Comparison of ENCODE assay signal across 8 mouse cellular contexts in genomic region chr13:23739069-23739921, GRCm38 (mm10). TPM values are rescaled to one million over a fixed set of nuclear protein-coding genes. Genes with fewer than 3 reads are reported as not detected.
A peak's percentile ranks its signal among the peaks of the same experiment; 100 is the strongest.
DNase-seq lines count a peak whose midpoint lies in the region; ATAC-seq and TF ChIP-seq lines count a peak whose summit lies in the region.

No protein-coding gene starts in this region.

- H3K27me3 ChIP-seq in hindbrain, embryonic 10.5 days (ENCODE audit: insufficient read depth, poor library complexity, severe bottlenecking): no peaks in the 10 kb centered on the region
- no peaks in the 10 kb centered on the region for H3K27me3 ChIP-seq in lung, embryonic 15.5 days
- H3K27me3 ChIP-seq in thymus, adult 2 months (ENCODE audit: control insufficient read depth, insufficient read depth, low read length): no peaks in the 10 kb centered on the region

- ATAC-seq in frontal cortex, adult (ENCODE audit: low TSS enrichment): peak; percentile 92
- peak; percentile 89 for ATAC-seq in lung, embryonic 15.5 days (ENCODE audit: borderline replicate concordance, extremely low read depth, low FRiP score, low TSS enrichment)

- no peak; the same call in 1 of the 2 replicates for TF ChIP-seq POLR2A in olfactory bulb, adult 2 months (IDR thresholded peaks at IDR 0.05; ENCODE audit: insufficient read depth, low read depth, low read length)
- peak; percentile 81 for TF ChIP-seq POLR2A in thymus, adult 2 months (IDR thresholded peaks at IDR 0.05; ENCODE audit: control insufficient read depth, extremely low read depth, insufficient read depth, low read length, poor library complexity)

- H3K4me2 ChIP-seq in lung, embryonic 15.5 days: peak overlapping the region; percentile 95

- peak overlapping the region; percentile 66 for H3K4me3 ChIP-seq in hindbrain, embryonic 10.5 days
- peak overlapping the region; percentile 64 for H3K4me3 ChIP-seq in lung, embryonic 15.5 days
- peak overlapping the region; percentile 51 for H3K4me3 ChIP-seq in olfactory bulb, adult 2 months (ENCODE audit: insufficient read depth, low read depth, low read length)
- peak overlapping the region; percentile 85 for H3K4me3 ChIP-seq in thymus, adult 2 months (ENCODE audit: control insufficient read depth, insufficient read depth, low read length)

- H3K27ac ChIP-seq in hindbrain, embryonic 10.5 days: peak overlapping the region; percentile 97
- peak overlapping the region; percentile 100 for H3K27ac ChIP-seq in lung, embryonic 15.5 days
- peak overlapping the region; percentile 66 for H3K27ac ChIP-seq in olfactory bulb, adult 2 months (ENCODE audit: insufficient read depth, low read depth, low read length)
- peak overlapping the region; percentile 99 for H3K27ac ChIP-seq in thymus, adult 2 months (ENCODE audit: control insufficient read depth, insufficient read depth, low read length)

- DNase-seq in MEL-GATA-1-ER (ENCODE audit: extremely low read depth, low read depth): peak; percentile 96
- peak; percentile 93 for DNase-seq in cerebellum, adult 9-10 months
- peak; percentile 90 for DNase-seq in hindbrain, embryonic 10.5 days (ENCODE audit: low spot score)
- peak; percentile 89 for DNase-seq in layer of hippocampus, adult 9-10 months (ENCODE audit: low spot score)
- DNase-seq in thymus, adult 2 months: peak; percentile 86

- WGBS in hindbrain, embryonic 10.5 days: under 1% methylated on average over 39 of the region's 39 CpGs
- WGBS in lung, embryonic 15.5 days: 2% methylated on average over 39 of the region's 39 CpGs
- WGBS in olfactory bulb, adult 2 months: under 1% methylated on average over 39 of the region's 39 CpGs
- WGBS in thymus, adult 2 months: under 1% methylated on average over 39 of the region's 39 CpGs

- peaks cover 32% of the 10 kb centered on the region for H3K4me1 ChIP-seq in hindbrain, embryonic 10.5 days (replicated peaks)
- peaks cover 10% of the 10 kb centered on the region; the same call in 1 of the 2 replicates for H3K4me1 ChIP-seq in lung, embryonic 15.5 days
- no peaks in the 10 kb centered on the region for H3K4me1 ChIP-seq in olfactory bulb, adult 2 months (ENCODE audit: control insufficient read depth, insufficient read depth, low read length)
- no peaks in the 10 kb centered on the region for H3K4me1 ChIP-seq in thymus, adult 2 months (replicated peaks; ENCODE audit: control insufficient read depth, insufficient read depth, low read length)

- H3K9ac ChIP-seq in lung, embryonic 15.5 days: peak overlapping the region; percentile 96

- no peak for TF ChIP-seq CTCF in olfactory bulb, adult 2 months (IDR thresholded peaks at IDR 0.05; ENCODE audit: insufficient read depth, low read depth, low read length)
- no peak for TF ChIP-seq CTCF in thymus, adult 2 months (IDR thresholded peaks at IDR 0.05; ENCODE audit: borderline replicate concordance, control insufficient read depth, extremely low read depth, insufficient read depth, low read length, poor library complexity)

- H3K9me3 ChIP-seq in hindbrain, embryonic 10.5 days: no peaks in the 10 kb centered on the region
- no peaks in the 10 kb centered on the region for H3K9me3 ChIP-seq in lung, embryonic 15.5 days

- no peaks in the 10 kb centered on the region for H3K36me3 ChIP-seq in hindbrain, embryonic 10.5 days
- no peaks in the 10 kb centered on the region for H3K36me3 ChIP-seq in lung, embryonic 15.5 days
- H3K36me3 ChIP-seq in thymus, adult 2 months (ENCODE audit: control insufficient read depth, insufficient read depth, low read length): no peaks in the 10 kb centered on the region

RNA-seq across cellular contexts. Expression of gene Hist1h1c, which starts 0.7 kb away (rescaled TPM):
- 10.6 and 12.6 TPM in 2 replicates for polyA plus RNA-seq in hindbrain, embryonic 10.5 days (2016; fragmentation: Nextera tagmentation; extraction: Ambion mirVana)
- polyA plus RNA-seq in lung, embryonic 15.5 days (2015; fragmentation: Nextera tagmentation; extraction: Ambion mirVana): 36.2 and 37.0 TPM in 2 replicates
- not detected in 2 replicates for polyA plus RNA-seq in olfactory bulb, adult 2 months (2012; ENCODE audit: insufficient read depth, insufficient read length, low replicate concordance, missing spikeins)
- 40.9 and 48.1 TPM in 2 replicates for polyA plus RNA-seq in thymus, adult 2 months (2012; rRNA removed)

RNA-seq across cellular contexts. Expression of gene Hist1h3c, which starts 6.1 kb away (rescaled TPM):
- 6.9 and 8.6 TPM in 2 replicates for polyA plus RNA-seq in hindbrain, embryonic 10.5 days (2016; fragmentation: Nextera tagmentation; extraction: Ambion mirVana)
- 12.0 and 13.7 TPM in 2 replicates for polyA plus RNA-seq in lung, embryonic 15.5 days (2015; fragmentation: Nextera tagmentation; extraction: Ambion mirVana)
- polyA plus RNA-seq in olfactory bulb, adult 2 months (2012; ENCODE audit: insufficient read depth, insufficient read length, low replicate concordance, missing spikeins): not detected in 2 replicates
- polyA plus RNA-seq in thymus, adult 2 months (2012; rRNA removed): 377 and 602 TPM in 2 replicates

RNA-seq across cellular contexts. Expression of gene Hist1h2bb, which starts 7.2 kb away (rescaled TPM):
- 1.8 and 2.4 TPM in 2 replicates for polyA plus RNA-seq in hindbrain, embryonic 10.5 days (2016; fragmentation: Nextera tagmentation; extraction: Ambion mirVana)
- 3.2 and 4.1 TPM in 2 replicates for polyA plus RNA-seq in lung, embryonic 15.5 days (2015; fragmentation: Nextera tagmentation; extraction: Ambion mirVana)
- not detected in 2 replicates for polyA plus RNA-seq in olfactory bulb, adult 2 months (2012; ENCODE audit: insufficient read depth, insufficient read length, low replicate concordance, missing spikeins)
- 160 and 224 TPM in 2 replicates for polyA plus RNA-seq in thymus, adult 2 months (2012; rRNA removed)

RNA-seq across cellular contexts. Expression of gene Hist1h2ab, which starts 11.6 kb away (rescaled TPM):
- 45.2 and 49.3 TPM in 2 replicates for polyA plus RNA-seq in hindbrain, embryonic 10.5 days (2016; fragmentation: Nextera tagmentation; extraction: Ambion mirVana)
- 74.3 and 83.5 TPM in 2 replicates for polyA plus RNA-seq in lung, embryonic 15.5 days (2015; fragmentation: Nextera tagmentation; extraction: Ambion mirVana)
- polyA plus RNA-seq in olfactory bulb, adult 2 months (2012; ENCODE audit: insufficient read depth, insufficient read length, low replicate concordance, missing spikeins): not detected in 2 replicates
- polyA plus RNA-seq in thymus, adult 2 months (2012; rRNA removed): 258 and 455 TPM in 2 replicates

RNA-seq across cellular contexts. Expression of gene Hist1h3b, which starts 12.8 kb away (rescaled TPM):
- 5.5 and 8.8 TPM in 2 replicates for polyA plus RNA-seq in hindbrain, embryonic 10.5 days (2016; fragmentation: Nextera tagmentation; extraction: Ambion mirVana)
- polyA plus RNA-seq in lung, embryonic 15.5 days (2015; fragmentation: Nextera tagmentation; extraction: Ambion mirVana): 12.0 and 18.6 TPM in 2 replicates
- not detected in 2 replicates for polyA plus RNA-seq in olfactory bulb, adult 2 months (2012; ENCODE audit: insufficient read depth, insufficient read length, low replicate concordance, missing spikeins)
- 529 and 561 TPM in 2 replicates for polyA plus RNA-seq in thymus, adult 2 months (2012; rRNA removed)

Comparison
In these comparisons a context has a peak if more than half of its experiments do, and no peak if none do; other contexts are left out.
1. Peak in every context shown above with its lines: DNase-seq, ATAC-seq, H3K4me3 ChIP-seq and H3K27ac ChIP-seq.
2. RNA of gene Hist1h1c, which starts 0.7 kb away (polyA plus RNA-seq): 40.9 to 48.1 TPM in thymus, adult 2 months, 36.2 to 37.0 TPM in lung, embryonic 15.5 days and 10.6 to 12.6 TPM in hindbrain, embryonic 10.5 days; not detected in olfactory bulb, adult 2 months; every median in the first group is over 10 times any median in the second.
3. RNA of gene Hist1h3c, which starts 6.1 kb away (polyA plus RNA-seq): 377 to 602 TPM in thymus, adult 2 months; 12.0 to 13.7 TPM in lung, embryonic 15.5 days, 6.9 to 8.6 TPM in hindbrain, embryonic 10.5 days and not detected in olfactory bulb, adult 2 months; every median in the first group is over 10 times any median in the second.
4. RNA of gene Hist1h2bb, which starts 7.2 kb away (polyA plus RNA-seq): 160 to 224 TPM in thymus, adult 2 months; 3.2 to 4.1 TPM in lung, embryonic 15.5 days, 1.8 to 2.4 TPM in hindbrain, embryonic 10.5 days and not detected in olfactory bulb, adult 2 months; every median in the first group is over 10 times any median in the second.